Mouse (Mus musculus): ENCODE data around the gene Pde1a. TPM values are rescaled to one million over a fixed set of nuclear protein-coding genes. Genes with fewer than 3 reads are reported as not detected.
"Not testable (repeated sequence)": the region's sequence is repeated elsewhere in the genome, so short reads cannot be mapped to it uniquely, and the experiment has no call there.

The Pde1a gene
- polyA plus RNA-seq, 1 experiment from 2014 or later: 12.3 TPM

GRCm38 (mm10) chr2:79883210-79883609 lies 246.0 kb downstream of the Pde1a start:
- Histone ChIP-seq H3K27me3 (no peaks in the 10 kb centered on the region), H3K4me1 (no peaks in the 10 kb centered on the region), H3K4me2 (replicated peaks) (no peak overlapping the region), H3K27ac (no peak overlapping the region), H3K9me3 (no peaks in the 10 kb centered on the region), H3K36me3 (no peaks in the 10 kb centered on the region), H3K4me3 (no peak overlapping the region), H3K9ac (no peak overlapping the region)
- 93% methylated on average over 4 of the region's 4 CpGs for WGBS
- ATAC-seq (ENCODE audit: insufficient number of reproducible peaks, insufficient read depth, low FRiP score, low TSS enrichment): no peak

GRCm38 (mm10) chr2:79865275-79865999 lies 263.8 kb downstream of the Pde1a start:
- H3K27me3 ChIP-seq: no peaks in the 10 kb centered on the region
- no peak overlapping the region for H3K9ac ChIP-seq
- no peak overlapping the region for H3K4me3 ChIP-seq
- WGBS: 43% methylated on average over 9 of the region's 9 CpGs
- H3K27ac ChIP-seq: no peak overlapping the region
- no peak overlapping the region for H3K4me2 ChIP-seq (replicated peaks)
- ATAC-seq (ENCODE audit: insufficient number of reproducible peaks, insufficient read depth, low FRiP score, low TSS enrichment): no peak
- no peaks in the 10 kb centered on the region for H3K36me3 ChIP-seq
- H3K9me3 ChIP-seq: no peaks in the 10 kb centered on the region
- no peaks in the 10 kb centered on the region for H3K4me1 ChIP-seq

- H3K4me2 ChIP-seq (replicated peaks): no peak overlapping the region
- no peaks in the 10 kb centered on the region for H3K9me3 ChIP-seq
- no peak overlapping the region for H3K9ac ChIP-seq
- no peaks in the 10 kb centered on the region for H3K4me1 ChIP-seq
- WGBS: 100% methylated on average over 1 of the region's 1 CpGs
- no peaks in the 10 kb centered on the region for H3K36me3 ChIP-seq
- no peak for ATAC-seq (ENCODE audit: insufficient number of reproducible peaks, insufficient read depth, low FRiP score, low TSS enrichment)
- H3K27me3 ChIP-seq: no peaks in the 10 kb centered on the region
- no peak overlapping the region for H3K4me3 ChIP-seq
- H3K27ac ChIP-seq: no peak overlapping the region
Observed at GRCm38 (mm10) chr2:79856874-79857273, 272.4 kb downstream of the Pde1a start.

- not testable (repeated sequence) for H3K9ac ChIP-seq; H3K36me3 ChIP-seq; ATAC-seq (ENCODE audit: insufficient number of reproducible peaks, insufficient read depth, low FRiP score, low TSS enrichment); H3K4me2 ChIP-seq (replicated peaks); H3K27me3 ChIP-seq; H3K4me1 ChIP-seq; H3K9me3 ChIP-seq; H3K27ac ChIP-seq; H3K4me3 ChIP-seq
- WGBS: 89% methylated on average over 13 of the region's 13 CpGs
Observed at GRCm38 (mm10) chr2:79847396-79847795, 281.9 kb downstream of the Pde1a start.

GRCm38 (mm10) chr2:79839513-79839912 lies 289.7 kb downstream of the Pde1a start:
- Histone ChIP-seq H3K27me3 (no peaks in the 10 kb centered on the region), H3K36me3 (no peaks in the 10 kb centered on the region), H3K4me2 (replicated peaks) (no peak overlapping the region), H3K27ac (no peak overlapping the region), H3K9ac (no peak overlapping the region), H3K4me1 (no peaks in the 10 kb centered on the region), H3K4me3 (no peak overlapping the region), H3K9me3 (no peaks in the 10 kb centered on the region)
- WGBS: 71% methylated on average over 5 of the region's 5 CpGs
- ATAC-seq (ENCODE audit: insufficient number of reproducible peaks, insufficient read depth, low FRiP score, low TSS enrichment): no peak

GRCm38 (mm10) chr2:79839090-79839489 lies 290.2 kb downstream of the Pde1a start:
- Histone ChIP-seq H3K36me3 (no peaks in the 10 kb centered on the region), H3K4me2 (replicated peaks) (no peak overlapping the region), H3K9me3 (no peaks in the 10 kb centered on the region), H3K4me3 (no peak overlapping the region), H3K4me1 (no peaks in the 10 kb centered on the region), H3K9ac (no peak overlapping the region), H3K27me3 (no peaks in the 10 kb centered on the region), H3K27ac (no peak overlapping the region)
- no peak for ATAC-seq (ENCODE audit: insufficient number of reproducible peaks, insufficient read depth, low FRiP score, low TSS enrichment)
- 78% methylated on average over 6 of the region's 6 CpGs for WGBS

GRCm38 (mm10) chr2:79825853-79826252 lies 303.4 kb downstream of the Pde1a start:
- Histone ChIP-seq H3K9ac (no peak overlapping the region), H3K4me3 (no peak overlapping the region), H3K4me2 (replicated peaks) (no peak overlapping the region), H3K4me1 (no peaks in the 10 kb centered on the region), H3K27me3 (no peaks in the 10 kb centered on the region), H3K36me3 (no peaks in the 10 kb centered on the region), H3K27ac (no peak overlapping the region), H3K9me3 (no peaks in the 10 kb centered on the region)
- WGBS: 82% methylated on average over 4 of the region's 4 CpGs
- ATAC-seq (ENCODE audit: insufficient number of reproducible peaks, insufficient read depth, low FRiP score, low TSS enrichment): no peak

GRCm38 (mm10) chr2:79819543-79819942 lies 309.7 kb downstream of the Pde1a start:
- Histone ChIP-seq H3K27ac (no peak overlapping the region), H3K9me3 (no peaks in the 10 kb centered on the region), H3K9ac (no peak overlapping the region), H3K4me1 (peaks cover 6% of the 10 kb centered on the region; the same call in 1 of the 2 replicates), H3K4me2 (replicated peaks) (no peak overlapping the region), H3K36me3 (no peaks in the 10 kb centered on the region), H3K4me3 (no peak overlapping the region), H3K27me3 (no peaks in the 10 kb centered on the region)
- WGBS: 56% methylated on average over 3 of the region's 3 CpGs
- no peak for ATAC-seq (ENCODE audit: insufficient number of reproducible peaks, insufficient read depth, low FRiP score, low TSS enrichment)

GRCm38 (mm10) chr2:79815708-79816484 lies 313.4 kb downstream of the Pde1a start:
- WGBS: 34% methylated on average over 3 of the region's 3 CpGs
- Histone ChIP-seq H3K27me3 (no peaks in the 10 kb centered on the region), H3K9me3 (no peaks in the 10 kb centered on the region), H3K4me1 (peaks cover 6% of the 10 kb centered on the region; the same call in 1 of the 2 replicates), H3K27ac (no peak overlapping the region), H3K9ac (no peak overlapping the region), H3K36me3 (no peaks in the 10 kb centered on the region), H3K4me3 (no peak overlapping the region), H3K4me2 (replicated peaks) (no peak overlapping the region)
- no peak for ATAC-seq (ENCODE audit: insufficient number of reproducible peaks, insufficient read depth, low FRiP score, low TSS enrichment)

GRCm38 (mm10) chr2:79798627-79799026 lies 330.6 kb downstream of the Pde1a start:
- Histone ChIP-seq H3K4me1 (no peaks in the 10 kb centered on the region), H3K27ac (no peak overlapping the region), H3K4me2 (replicated peaks) (no peak overlapping the region), H3K9ac (no peak overlapping the region), H3K9me3 (no peaks in the 10 kb centered on the region), H3K4me3 (no peak overlapping the region), H3K27me3 (no peaks in the 10 kb centered on the region), H3K36me3 (no peaks in the 10 kb centered on the region)
- WGBS: 17% methylated on average over 7 of the region's 7 CpGs
- peak; percentile 69; the same call in 1 of the 2 replicates for ATAC-seq (ENCODE audit: insufficient number of reproducible peaks, insufficient read depth, low FRiP score, low TSS enrichment)

- ATAC-seq (ENCODE audit: insufficient number of reproducible peaks, insufficient read depth, low FRiP score, low TSS enrichment): no peak
- 44% methylated on average over 2 of the region's 2 CpGs for WGBS
- no peak overlapping the region for H3K4me2 ChIP-seq (replicated peaks)
- no peaks in the 10 kb centered on the region for H3K4me1 ChIP-seq
- no peak overlapping the region for H3K4me3 ChIP-seq
- no peaks in the 10 kb centered on the region for H3K27me3 ChIP-seq
- no peaks in the 10 kb centered on the region for H3K9me3 ChIP-seq
- no peaks in the 10 kb centered on the region for H3K36me3 ChIP-seq
- no peak overlapping the region for H3K9ac ChIP-seq
- no peak overlapping the region for H3K27ac ChIP-seq
Observed at GRCm38 (mm10) chr2:79797444-79797843, 331.8 kb downstream of the Pde1a start.

- no peaks in the 10 kb centered on the region for H3K27me3 ChIP-seq
- H3K4me2 ChIP-seq (replicated peaks): no peak overlapping the region
- no peaks in the 10 kb centered on the region; the same call in 1 of the 2 replicates for H3K4me1 ChIP-seq
- no peak overlapping the region for H3K27ac ChIP-seq
- no peak overlapping the region for H3K9ac ChIP-seq
- 63% methylated on average over 2 of the region's 2 CpGs for WGBS
- ATAC-seq (ENCODE audit: insufficient number of reproducible peaks, insufficient read depth, low FRiP score, low TSS enrichment): no peak
- H3K4me3 ChIP-seq: no peak overlapping the region
- H3K9me3 ChIP-seq: no peaks in the 10 kb centered on the region
- H3K36me3 ChIP-seq: no peaks in the 10 kb centered on the region
Observed at GRCm38 (mm10) chr2:79793186-79793585, 336.1 kb downstream of the Pde1a start.

All from embryonic facial prominence, embryonic 12.5 days (tissue).